Mouse (Mus musculus) adrenal gland, postnatal 14 days (tissue): ENCODE data around the gene Trim26. TPM values are rescaled to one million over a fixed set of nuclear protein-coding genes. Genes with fewer than 3 reads are reported as not detected.
"Not testable (repeated sequence)": the region's sequence is repeated elsewhere in the genome, so short reads cannot be mapped to it uniquely, and the experiment has no call there.

Experiments used
- DNase-seq: peaks from one replicate; pipeline ENCODE4 v3.0.0; 2021; ENCODE audit warnings: mixed read lengths
- total RNA-seq: library from RNA; stranded (reverse); gene quantifications from 2 replicates; pipeline ENCODE4 v1.2.3, GENCODE M21; 2021

Gene Trim26
- total RNA-seq, 1 experiment from 2014 or later, result 45.3 TPM

- DNase-seq, result no peak
Measured at GRCm38 (mm10) chr17:36851200-36851599, 14.3 kb downstream of the Trim26 start.

- DNase-seq, result no peak
Measured at GRCm38 (mm10) chr17:36851627-36852026, 14.7 kb downstream of the Trim26 start.

GRCm38 (mm10) chr17:36855484-36855883, 18.6 kb downstream of the Trim26 start:
- no peak for DNase-seq

- peak; percentile 51 for DNase-seq
Measured at GRCm38 (mm10) chr17:36856236-36856635, 19.3 kb downstream of the Trim26 start.

- DNase-seq, result no peak
Measured at GRCm38 (mm10) chr17:36858181-36858580, 21.2 kb downstream of the Trim26 start.

GRCm38 (mm10) chr17:36861680-36862079, 24.7 kb downstream of the Trim26 start:
- no peak for DNase-seq

- DNase-seq, result no peak
Measured at GRCm38 (mm10) chr17:36866719-36867527, 30.0 kb downstream of the Trim26 start, which contains the start of gene Trim15. Trim15 (minus strand) TSS chr17:36867210.

- no peak for DNase-seq
Measured at GRCm38 (mm10) chr17:36868836-36869235, 31.9 kb downstream of the Trim26 start.

- no peak for DNase-seq
Measured at GRCm38 (mm10) chr17:36869284-36869954, 32.5 kb downstream of the Trim26 start, which contains the start of gene Trim10. Trim10 (plus strand) TSS chr17:36869574.

- peak; percentile 48 for DNase-seq
Measured at GRCm38 (mm10) chr17:36869955-36870810, 33.2 kb downstream of the Trim26 start.

- no peak for DNase-seq
Measured at GRCm38 (mm10) chr17:36874636-36875035, 37.7 kb downstream of the Trim26 start.

GRCm38 (mm10) chr17:36883350-36883749, 46.4 kb downstream of the Trim26 start:
- DNase-seq, result no peak

GRCm38 (mm10) chr17:36885132-36885790, 48.3 kb downstream of the Trim26 start:
- no peak for DNase-seq

GRCm38 (mm10) chr17:36890073-36890903, 53.4 kb downstream of the Trim26 start, which contains the start of gene Trim40:
Trim40 (minus strand) TSS chr17:36890123.
- DNase-seq, result no peak

GRCm38 (mm10) chr17:36891496-36891895, 54.6 kb downstream of the Trim26 start:
- DNase-seq, result not testable (repeated sequence)

- DNase-seq, result peak; percentile 60
Measured at GRCm38 (mm10) chr17:36892362-36892761, 55.4 kb downstream of the Trim26 start.

GRCm38 (mm10) chr17:36893387-36893786, 56.5 kb downstream of the Trim26 start:
- DNase-seq, result no peak

- peak; percentile 61 for DNase-seq
Measured at GRCm38 (mm10) chr17:36896583-36896982, 59.6 kb downstream of the Trim26 start.

- DNase-seq, result no peak
Measured at GRCm38 (mm10) chr17:36897065-36897464, 60.1 kb downstream of the Trim26 start.

GRCm38 (mm10) chr17:36897552-36898205, 60.7 kb downstream of the Trim26 start, which contains the start of gene Trim31:
Trim31 (plus strand) TSS chr17:36898118.
- DNase-seq, result no peak
